Mouse (Mus musculus): ENCODE data around the gene Kank1. TPM values are rescaled to one million over a fixed set of nuclear protein-coding genes. Genes with fewer than 3 reads are reported as not detected.

The Kank1 gene
- total RNA-seq (2021), result 10 to 100 TPM; 18.9 to 22.0 TPM

GRCm38 (mm10) chr19:25236596-25237491 is at the start of gene Kank1:
Gene Kank1 (plus strand): TSS chr19:25236975.
- peak; percentile 19 to 69 for DNase-seq (ENCODE audit: extremely low spot score in 1 of 2, low spot score in 2 of 2)
- intact Hi-C loops (cut with DNase I), result loop anchor here (5.0 kb wide), 1 partner anchor 100 kb away; no protein-coding TSS in a partner anchor

DNA sequence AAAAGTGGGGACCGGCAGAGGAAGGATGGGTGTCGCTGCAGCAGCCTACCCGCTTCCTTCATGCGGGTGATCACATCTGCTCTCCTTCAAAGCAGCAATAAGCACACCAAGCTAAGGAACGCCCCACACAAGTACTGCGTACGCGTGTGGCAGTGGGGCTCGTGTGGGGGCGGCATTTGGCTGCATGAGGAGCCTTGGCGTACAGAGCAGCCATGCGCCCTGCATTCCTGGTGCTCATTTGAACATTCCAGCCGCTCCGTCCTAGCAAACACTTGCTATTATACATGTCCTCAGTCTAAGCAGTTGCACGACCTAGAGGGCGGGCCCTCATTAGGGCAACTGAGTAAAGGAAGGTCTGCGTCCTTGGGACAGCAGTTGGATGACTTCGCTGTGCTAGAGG is 49.1 kb upstream of the Kank1 start:
- intact Hi-C loops (cut with DNase I), result no loop called here
- no peak for DNase-seq (ENCODE audit: extremely low spot score in 1 of 2, low spot score in 2 of 2)

GRCm38 (mm10) chr19:25193751-25194150 is 43.0 kb upstream of the Kank1 start:
- intact Hi-C loops (cut with DNase I), result no loop called here
- DNase-seq (ENCODE audit: extremely low spot score in 1 of 2, low spot score in 2 of 2), result no peak

DNA sequence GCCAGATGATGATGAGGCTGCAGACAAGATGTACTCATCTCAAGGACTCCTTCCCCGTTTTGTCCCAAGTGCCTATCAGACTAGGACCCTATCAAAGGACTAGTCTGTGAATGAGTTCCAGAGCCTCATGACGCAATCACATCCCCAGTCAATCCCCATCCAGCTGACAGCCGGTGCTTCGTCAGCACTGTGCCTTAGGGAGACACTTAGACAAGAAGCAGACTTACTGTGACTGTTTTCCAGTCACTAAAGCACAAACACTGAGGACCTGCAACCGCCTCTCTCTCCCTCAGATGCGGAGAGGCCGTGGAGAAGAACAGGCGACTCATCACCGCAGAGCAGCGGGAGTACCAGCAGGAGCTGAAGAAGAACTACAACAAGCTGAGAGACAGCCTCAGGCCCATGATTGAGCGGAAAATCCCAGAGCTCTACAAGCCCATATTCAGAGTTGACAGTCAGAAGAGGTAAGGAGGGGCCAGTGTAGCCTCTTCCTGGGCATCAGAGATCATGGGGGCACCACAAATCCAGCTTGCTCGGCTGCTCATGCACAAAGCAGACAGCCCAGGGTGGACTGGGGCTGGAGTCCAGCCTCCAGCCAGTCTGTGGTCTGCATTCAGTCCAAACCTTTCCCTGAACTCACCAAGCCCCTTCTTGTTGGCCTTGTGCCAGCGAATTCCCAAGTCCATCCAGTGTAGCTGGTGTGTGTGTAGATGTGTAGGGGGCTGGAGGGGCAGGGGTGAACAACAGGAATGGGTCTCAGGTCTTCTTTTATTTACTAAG is 36.5 kb upstream of the Kank1 start:
- DNase-seq (ENCODE audit: extremely low spot score in 1 of 2, low spot score in 2 of 2), result no peak
- intact Hi-C loops (cut with DNase I), result no loop called here

GRCm38 (mm10) chr19:25203077-25203476 is 33.7 kb upstream of the Kank1 start:
- intact Hi-C loops (cut with DNase I), result no loop called here
- no peak for DNase-seq (ENCODE audit: extremely low spot score in 1 of 2, low spot score in 2 of 2)

DNA sequence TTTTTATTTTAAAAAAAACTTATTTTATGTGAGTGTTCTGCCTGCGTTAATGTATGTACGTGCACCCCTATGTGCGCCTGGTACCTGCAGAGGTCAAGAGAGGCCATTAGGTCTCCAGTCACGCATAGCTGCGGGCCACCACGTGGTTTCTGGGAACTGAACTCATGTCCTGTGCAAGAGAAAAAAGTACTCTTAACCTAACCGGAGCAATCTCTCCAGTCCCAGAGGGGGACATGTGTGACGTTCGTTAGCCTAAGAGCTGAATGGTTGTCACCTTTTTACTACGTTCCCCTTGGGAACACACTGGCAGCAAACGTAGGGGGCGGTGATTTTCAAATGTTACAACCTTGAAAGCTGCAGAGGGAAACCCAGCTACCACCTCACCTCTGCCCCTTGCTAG is 29.8 kb upstream of the Kank1 start:
- intact Hi-C loops (cut with DNase I), result no loop called here
- no peak for DNase-seq (ENCODE audit: extremely low spot score in 1 of 2, low spot score in 2 of 2)

DNA sequence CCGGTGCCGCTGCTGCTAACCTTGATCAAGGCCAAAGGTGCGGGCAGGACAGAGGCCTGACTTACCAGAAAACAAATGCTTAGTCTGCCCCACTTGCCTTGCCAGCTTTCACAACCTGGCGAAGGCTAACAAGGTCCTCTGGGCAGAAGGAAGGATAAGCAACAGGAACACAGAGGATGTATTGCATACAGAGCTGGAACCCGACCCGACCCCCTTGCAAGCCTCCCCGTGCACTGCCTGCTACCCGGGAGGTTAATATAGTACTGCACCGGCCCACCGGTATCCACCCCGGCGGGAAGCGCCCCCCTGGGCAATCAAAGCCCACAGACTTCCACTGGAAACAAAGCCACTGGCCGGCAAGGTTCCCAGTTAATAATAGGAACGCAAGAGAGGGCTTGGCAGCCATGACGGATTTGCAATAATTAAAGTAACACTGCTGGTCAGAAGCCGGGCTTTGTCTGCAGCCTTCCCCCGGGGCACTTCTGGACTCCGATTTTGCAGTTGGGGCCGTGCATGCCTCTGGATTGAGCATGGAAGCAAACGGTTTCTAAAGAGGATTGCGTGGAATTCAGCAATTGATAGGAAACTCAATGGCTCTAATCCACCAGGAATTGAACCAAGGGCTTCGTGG is 28.9 kb upstream of the Kank1 start:
- intact Hi-C loops (cut with DNase I), result no loop called here
- peak in 1 of 2 experiments; percentile 37 for DNase-seq (ENCODE audit: extremely low spot score in 1 of 2, low spot score in 2 of 2)

DNA sequence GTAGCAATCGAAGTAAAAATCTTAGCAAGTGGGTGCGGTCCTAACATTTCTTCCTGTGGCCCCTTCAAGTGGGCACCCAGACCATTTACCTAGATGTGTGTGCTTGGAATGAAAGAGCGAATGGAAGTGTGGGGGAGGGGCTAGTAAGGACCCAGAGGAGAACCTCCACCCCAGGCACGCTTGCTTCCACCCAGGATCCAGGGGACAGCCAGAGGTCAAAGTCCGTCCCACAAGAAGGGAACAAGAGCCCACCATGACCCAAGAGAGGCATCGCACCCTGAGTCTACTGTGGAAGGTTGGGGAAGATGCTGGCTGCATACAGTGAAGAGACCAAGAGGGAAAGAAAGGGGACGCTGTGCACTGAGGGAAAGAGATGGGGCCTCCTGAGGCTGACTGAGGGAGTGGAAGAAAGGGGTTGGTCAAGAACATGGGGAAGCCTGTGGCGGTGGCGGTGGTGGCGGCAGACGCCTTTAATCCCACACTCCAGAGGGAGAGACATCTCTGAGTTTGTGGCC is 28.1 kb upstream of the Kank1 start:
- DNase-seq (ENCODE audit: extremely low spot score in 1 of 2, low spot score in 2 of 2), result no peak
- intact Hi-C loops (cut with DNase I), result no loop called here

DNA sequence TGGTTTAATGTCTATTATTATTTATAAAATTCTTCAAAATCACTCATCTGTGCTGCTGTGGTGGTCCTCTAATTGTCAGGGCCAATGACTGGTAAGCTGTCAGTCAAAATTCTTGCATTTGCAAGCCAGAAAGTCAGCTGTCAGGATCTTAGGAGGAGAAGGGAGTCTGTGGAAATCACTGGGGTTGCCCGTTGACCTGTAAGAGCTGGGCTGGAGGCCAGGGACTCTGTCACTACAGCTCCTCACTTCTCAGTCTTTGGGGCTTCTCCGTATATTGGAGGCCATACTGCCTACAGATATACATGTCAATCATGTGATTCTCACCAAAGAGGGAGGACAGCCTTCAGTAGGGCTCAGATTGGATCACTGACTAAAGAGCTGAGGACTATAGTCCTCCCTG is 16.2 kb upstream of the Kank1 start:
- intact Hi-C loops (cut with DNase I), result no loop called here
- DNase-seq (ENCODE audit: extremely low spot score in 1 of 2, low spot score in 2 of 2), result no peak

DNA sequence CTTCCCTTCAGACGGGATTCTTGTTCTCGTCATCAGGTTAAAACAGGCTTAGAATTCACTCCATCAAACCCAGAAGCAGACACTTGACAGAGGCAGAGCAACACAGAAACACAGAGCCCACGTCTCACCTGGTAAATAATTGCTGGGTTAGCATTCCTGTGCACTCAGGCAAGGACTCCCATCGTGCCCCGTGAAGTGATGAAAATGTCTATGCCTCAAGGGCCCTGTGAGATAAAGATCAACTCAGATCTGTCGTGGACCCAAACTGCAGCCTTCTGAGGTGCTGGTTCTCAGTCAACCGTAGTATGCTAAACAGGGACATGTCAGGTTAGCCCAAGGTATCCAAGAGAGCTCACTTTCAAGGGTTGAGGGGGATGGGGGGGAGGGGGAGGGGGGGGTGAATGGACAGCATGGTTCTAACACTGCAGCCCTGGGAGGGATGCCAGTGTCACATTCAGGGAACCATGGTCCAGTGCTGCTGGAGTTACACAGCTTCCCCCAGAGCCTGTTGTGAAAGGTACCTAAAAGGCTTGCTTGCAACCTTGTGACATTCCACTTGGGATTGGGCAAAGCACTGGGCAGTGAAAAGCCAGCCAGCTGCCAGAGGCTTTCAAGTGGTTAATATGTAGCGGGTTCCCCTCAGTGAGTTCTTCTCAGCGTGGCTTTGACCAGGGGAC is 14.7 kb upstream of the Kank1 start:
- DNase-seq (ENCODE audit: extremely low spot score in 1 of 2, low spot score in 2 of 2), result no peak
- intact Hi-C loops (cut with DNase I), result no loop called here

DNA sequence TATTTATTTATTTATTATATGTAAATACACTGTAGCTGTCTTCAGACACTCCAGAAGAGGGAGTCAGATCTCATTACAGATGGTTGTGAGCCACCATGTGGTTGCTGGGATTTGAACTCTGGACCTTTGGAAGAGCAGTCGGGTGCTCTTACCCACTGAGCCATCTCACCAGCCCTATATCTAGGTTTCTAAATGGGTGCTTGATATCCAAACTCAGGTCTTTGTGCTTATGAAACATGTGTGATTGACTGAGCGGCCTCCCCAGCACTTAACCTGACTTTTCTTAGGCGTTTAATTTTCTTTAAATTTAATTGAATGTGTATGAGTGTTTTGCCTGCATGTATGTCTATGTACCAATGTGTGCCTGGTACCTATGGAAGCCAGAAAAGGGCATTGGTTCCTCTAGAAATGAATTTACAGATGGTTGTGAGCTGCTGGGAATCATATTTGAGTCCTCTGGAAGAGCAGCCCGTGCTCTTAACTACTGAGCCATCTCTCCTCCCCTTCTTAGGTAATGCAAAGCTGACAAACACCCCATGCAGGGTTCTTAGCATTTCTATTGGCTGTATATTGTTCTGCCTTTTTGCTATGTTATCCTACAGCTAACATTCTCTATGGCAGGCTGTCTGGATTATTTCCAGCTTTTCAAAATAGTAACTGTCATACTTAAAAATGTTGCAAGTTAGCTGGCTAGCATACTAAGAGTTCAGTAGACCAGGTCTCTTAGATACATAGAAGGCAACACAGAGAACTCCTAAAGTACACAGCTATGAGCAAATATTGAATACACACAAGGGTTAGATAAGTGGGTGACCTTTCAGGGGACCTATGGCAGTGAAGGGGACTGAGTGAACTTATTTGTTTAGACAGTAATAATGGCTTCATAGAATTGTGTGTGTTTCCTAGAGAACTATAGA is 6.5 kb upstream of the Kank1 start:
- intact Hi-C loops (cut with DNase I), result no loop called here

DNA sequence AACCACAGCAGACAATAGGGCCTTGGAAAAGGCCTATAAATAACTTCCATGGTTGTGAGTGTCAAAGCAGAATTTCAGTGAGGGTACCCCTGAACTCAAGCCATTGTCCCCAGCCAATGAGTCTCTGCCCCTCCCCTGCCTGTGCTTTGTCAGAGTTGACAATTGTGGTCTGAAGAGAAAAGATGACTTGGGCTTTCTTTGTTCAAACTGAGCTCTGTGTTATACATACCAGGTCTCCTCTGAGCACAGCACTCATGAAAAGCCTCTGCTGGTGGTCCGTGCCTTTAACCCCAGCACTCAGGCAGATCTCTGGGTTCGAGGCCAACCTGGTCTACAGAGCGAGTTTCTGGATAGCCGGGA is 5.8 kb upstream of the Kank1 start:
- intact Hi-C loops (cut with DNase I), result no loop called here
- no peak for DNase-seq (ENCODE audit: extremely low spot score in 1 of 2, low spot score in 2 of 2)

More for the DNA sequence above, 6.5 kb upstream of the Kank1 start:
- no peak for DNase-seq (ENCODE audit: extremely low spot score in 1 of 2, low spot score in 2 of 2)

GRCm38 (mm10) chr19:25232032-25232431 is 4.7 kb upstream of the Kank1 start:
- DNase-seq (ENCODE audit: extremely low spot score in 1 of 2, low spot score in 2 of 2), result no peak
- intact Hi-C loops (cut with DNase I), result no loop called here

DNA sequence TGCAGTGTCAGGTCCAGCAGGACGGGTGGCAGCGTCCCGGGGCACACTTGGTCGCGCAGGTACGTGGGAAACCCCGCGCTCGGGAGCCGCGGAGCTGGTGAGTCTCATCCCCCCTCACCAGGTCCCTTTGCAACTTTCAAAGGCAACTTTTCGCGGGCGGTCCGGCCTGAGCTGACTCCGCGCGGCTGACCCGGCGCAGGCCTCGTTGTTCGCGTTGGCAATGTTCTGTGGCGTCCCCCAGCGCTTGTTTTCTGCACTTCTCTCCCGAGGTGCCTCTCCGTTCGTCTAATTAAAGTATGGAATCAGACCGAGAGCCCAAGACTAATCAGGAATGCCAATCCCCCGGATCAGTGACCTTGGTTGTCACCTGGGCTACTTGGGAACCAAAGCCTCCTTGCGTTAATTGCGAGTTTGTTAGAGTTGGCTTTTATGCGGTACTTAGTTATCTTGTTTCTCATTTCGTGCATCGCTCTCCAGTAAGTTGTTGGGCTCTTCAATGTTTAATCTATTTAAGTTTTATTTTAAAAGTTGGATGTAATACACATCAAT is 791 bp downstream of the Kank1 start:
- intact Hi-C loops (cut with DNase I), result loop anchor here (5.0 kb wide), 1 partner anchor 100 kb away; no protein-coding TSS in a partner anchor
- peak in 1 of 2 experiments; percentile 67 for DNase-seq (ENCODE audit: extremely low spot score in 1 of 2, low spot score in 2 of 2)

- DNase-seq (ENCODE audit: extremely low spot score in 1 of 2, low spot score in 2 of 2), result no peak
- intact Hi-C loops (cut with DNase I), result loop anchor here (5.0 kb wide), 1 partner anchor 99 kb away; no protein-coding TSS in a partner anchor
Measured at GRCm38 (mm10) chr19:25238121-25238520, 1.3 kb downstream of the Kank1 start.

- intact Hi-C loops (cut with DNase I), result no loop called here
Measured at GRCm38 (mm10) chr19:25243566-25243965, 6.8 kb downstream of the Kank1 start.

DNA sequence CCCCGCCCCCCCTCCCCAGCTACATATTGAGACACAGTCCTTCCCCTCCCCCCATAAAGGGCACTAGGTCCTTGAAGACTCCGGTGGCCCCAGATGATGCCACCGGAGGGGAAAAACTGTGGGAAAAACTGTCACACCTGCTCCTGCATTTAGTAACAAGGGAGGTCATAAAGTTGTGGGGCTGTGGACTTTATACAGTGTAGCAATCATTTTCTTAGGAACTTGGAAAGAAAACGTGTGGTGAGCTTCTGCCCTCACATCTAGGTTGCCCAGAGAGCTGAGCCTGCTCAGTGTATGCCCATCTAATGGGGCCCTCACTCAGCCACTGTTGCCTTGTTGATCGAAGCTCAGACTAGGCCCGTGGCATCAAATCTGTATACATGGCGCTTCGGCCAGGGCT is 9.3 kb downstream of the Kank1 start:
- intact Hi-C loops (cut with DNase I), result no loop called here

More at GRCm38 (mm10) chr19:25243566-25243965, 6.8 kb downstream of the Kank1 start:
- DNase-seq (ENCODE audit: extremely low spot score in 1 of 2, low spot score in 2 of 2), result no peak

More for the DNA sequence above, 9.3 kb downstream of the Kank1 start:
- no peak for DNase-seq (ENCODE audit: extremely low spot score in 1 of 2, low spot score in 2 of 2)

All from left cerebral cortex, postnatal 10 days (tissue).